Mouse (Mus musculus): Measurements from ENCODE around the gene Npr1. TPM values are rescaled to one million over a fixed set of nuclear protein-coding genes. Genes with fewer than 3 reads are reported as not detected.
A peak's percentile ranks its signal among the peaks of the same experiment; 100 is the strongest.

Gene Npr1
- 2.5 and 3.4 TPM in 2 replicates for polyA plus RNA-seq (2014; fragmentation: Nextera tagmentation; extraction: Ambion mirVana)

GRCm38 (mm10) chr3:90465686-90466310, at the start of gene Npr1:
Npr1 (minus strand) TSS chr3:90465866.
- no peaks in the 10 kb centered on the region for H3K36me3 ChIP-seq (ENCODE audit: control insufficient read depth, insufficient read depth, low read length)
- peaks cover 6% of the 10 kb centered on the region; the same call in 1 of the 2 replicates for H3K4me1 ChIP-seq (ENCODE audit: control insufficient read depth, insufficient read depth, low read length)
- H3K27ac ChIP-seq (ENCODE audit: low read depth, low read length), result no peak within 1 kb of the TSS
- DNase-seq (ENCODE audit: low spot score), result peak; percentile 21
- peaks cover 37% of the 10 kb centered on the region for H3K27me3 ChIP-seq (replicated peaks; ENCODE audit: control insufficient read depth, insufficient read depth, low read length)
- peak within 1 kb of the TSS; percentile 57 for H3K4me2 ChIP-seq (ENCODE audit: low read length)
- no peaks in the 10 kb centered on the region for H3K9me3 ChIP-seq (replicated peaks; ENCODE audit: control insufficient read depth, low read length)
- 0% methylated on average over 25 of the region's 49 CpGs for WGBS
- H3K4me3 ChIP-seq (ENCODE audit: low read depth, low read length), result peak within 1 kb of the TSS; percentile 52
- ATAC-seq, result peak; percentile 66
- H3K9ac ChIP-seq (ENCODE audit: low read length), result peak within 1 kb of the TSS; percentile 55

GRCm38 (mm10) chr3:90515242-90515641, 49.6 kb upstream of the Npr1 start:
- Histone ChIP-seq H3K4me3 (ENCODE audit: low read depth, low read length) (peak overlapping the region; percentile 23), H3K36me3 (ENCODE audit: control insufficient read depth, insufficient read depth, low read length) (no peaks in the 10 kb centered on the region), H3K27me3 (replicated peaks; ENCODE audit: control insufficient read depth, insufficient read depth, low read length) (peaks cover 9% of the 10 kb centered on the region; the same call in 1 of the 2 replicates), H3K27ac (ENCODE audit: low read depth, low read length) (no peak overlapping the region), H3K4me1 (ENCODE audit: control insufficient read depth, insufficient read depth, low read length) (peaks cover 4% of the 10 kb centered on the region; the same call in 1 of the 2 replicates), H3K9me3 (replicated peaks; ENCODE audit: control insufficient read depth, low read length) (no peaks in the 10 kb centered on the region), H3K9ac (ENCODE audit: low read length) (no peak overlapping the region), H3K4me2 (ENCODE audit: low read length) (peak overlapping the region; percentile 60)
- DNase-seq (ENCODE audit: low spot score) (no peak), ATAC-seq (no peak)
- WGBS, result 60% methylated on average over 1 of the region's 1 CpGs

- H3K27me3 ChIP-seq (replicated peaks; ENCODE audit: control insufficient read depth, insufficient read depth, low read length), result peaks cover 9% of the 10 kb centered on the region; the same call in 1 of the 2 replicates
- peaks cover 4% of the 10 kb centered on the region; the same call in 1 of the 2 replicates for H3K4me1 ChIP-seq (ENCODE audit: control insufficient read depth, insufficient read depth, low read length)
- H3K4me2 ChIP-seq (ENCODE audit: low read length), result peak overlapping the region; percentile 60
- H3K9ac ChIP-seq (ENCODE audit: low read length), result peak overlapping the region; percentile 49
- no peaks in the 10 kb centered on the region for H3K9me3 ChIP-seq (replicated peaks; ENCODE audit: control insufficient read depth, low read length)
- ATAC-seq (peak; percentile 47), DNase-seq (ENCODE audit: low spot score) (peak; percentile 50)
- no peaks in the 10 kb centered on the region for H3K36me3 ChIP-seq (ENCODE audit: control insufficient read depth, insufficient read depth, low read length)
- H3K27ac ChIP-seq (ENCODE audit: low read depth, low read length), result no peak overlapping the region
- peak overlapping the region; percentile 23 for H3K4me3 ChIP-seq (ENCODE audit: low read depth, low read length)
- WGBS, result 2% methylated on average over 10 of the region's 10 CpGs
Observed at GRCm38 (mm10) chr3:90514691-90515090, 49.0 kb upstream of the Npr1 start.

GRCm38 (mm10) chr3:90513796-90514590, 48.3 kb upstream of the Npr1 start, which contains the start of the genes S100a1 and S100a13:
S100a1 (minus strand) TSS chr3:90514392.
S100a13 (plus strand) TSS chr3:90514435.
- ATAC-seq, result peak; percentile 21; the same call in 1 of the 2 replicates
- 7% methylated on average over 25 of the region's 25 CpGs for WGBS

GRCm38 (mm10) chr3:90512948-90513642, 47.4 kb upstream of the Npr1 start:
- H3K27me3 ChIP-seq (replicated peaks; ENCODE audit: control insufficient read depth, insufficient read depth, low read length), result peaks cover 9% of the 10 kb centered on the region; the same call in 1 of the 2 replicates
- no peak overlapping the region for H3K27ac ChIP-seq (ENCODE audit: low read depth, low read length)
- H3K4me1 ChIP-seq (ENCODE audit: control insufficient read depth, insufficient read depth, low read length), result peaks cover 6% of the 10 kb centered on the region
- H3K4me3 ChIP-seq (ENCODE audit: low read depth, low read length), result no peak overlapping the region
- H3K4me2 ChIP-seq (ENCODE audit: low read length), result no peak overlapping the region
- DNase-seq (ENCODE audit: low spot score) (no peak), ATAC-seq (no peak)
- no peaks in the 10 kb centered on the region for H3K9me3 ChIP-seq (replicated peaks; ENCODE audit: control insufficient read depth, low read length)
- H3K36me3 ChIP-seq (ENCODE audit: control insufficient read depth, insufficient read depth, low read length), result no peaks in the 10 kb centered on the region
- H3K9ac ChIP-seq (ENCODE audit: low read length), result no peak overlapping the region
- WGBS, result 79% methylated on average over 9 of the region's 9 CpGs

More at GRCm38 (mm10) chr3:90513796-90514590, 48.3 kb upstream of the Npr1 start, which contains the start of the genes S100a1 and S100a13:
- Histone ChIP-seq H3K4me3 (ENCODE audit: low read depth, low read length) (peak within 1 kb of the TSS; percentile 23), H3K4me2 (ENCODE audit: low read length) (peak within 1 kb of the TSS; percentile 60), H3K27ac (ENCODE audit: low read depth, low read length) (no peak within 1 kb of the TSS), H3K27me3 (replicated peaks; ENCODE audit: control insufficient read depth, insufficient read depth, low read length) (peaks cover 9% of the 10 kb centered on the region; the same call in 1 of the 2 replicates), H3K4me1 (ENCODE audit: control insufficient read depth, insufficient read depth, low read length) (peaks cover 4% of the 10 kb centered on the region; the same call in 1 of the 2 replicates), H3K36me3 (ENCODE audit: control insufficient read depth, insufficient read depth, low read length) (no peaks in the 10 kb centered on the region), H3K9ac (ENCODE audit: low read length) (peak within 1 kb of the TSS; percentile 49), H3K9me3 (replicated peaks; ENCODE audit: control insufficient read depth, low read length) (no peaks in the 10 kb centered on the region)
- DNase-seq (ENCODE audit: low spot score), result peak; percentile 33

GRCm38 (mm10) chr3:90512276-90512675, 46.6 kb upstream of the Npr1 start:
- H3K27me3 ChIP-seq (replicated peaks; ENCODE audit: control insufficient read depth, insufficient read depth, low read length), result peaks cover 9% of the 10 kb centered on the region; the same call in 1 of the 2 replicates
- H3K4me2 ChIP-seq (ENCODE audit: low read length), result no peak overlapping the region
- H3K9me3 ChIP-seq (replicated peaks; ENCODE audit: control insufficient read depth, low read length), result no peaks in the 10 kb centered on the region
- DNase-seq (ENCODE audit: low spot score) (no peak), ATAC-seq (no peak)
- no peak overlapping the region for H3K9ac ChIP-seq (ENCODE audit: low read length)
- WGBS, result 91% methylated on average over 5 of the region's 5 CpGs
- H3K4me3 ChIP-seq (ENCODE audit: low read depth, low read length), result no peak overlapping the region
- no peak overlapping the region for H3K27ac ChIP-seq (ENCODE audit: low read depth, low read length)
- H3K4me1 ChIP-seq (ENCODE audit: control insufficient read depth, insufficient read depth, low read length), result peaks cover 14% of the 10 kb centered on the region
- peaks cover 5% of the 10 kb centered on the region for H3K36me3 ChIP-seq (ENCODE audit: control insufficient read depth, insufficient read depth, low read length)

- Histone ChIP-seq H3K4me1 (ENCODE audit: control insufficient read depth, insufficient read depth, low read length) (peaks cover 11% of the 10 kb centered on the region), H3K27ac (ENCODE audit: low read depth, low read length) (peak overlapping the region; percentile 48; the same call in 1 of the 2 replicates), H3K9ac (ENCODE audit: low read length) (peak overlapping the region; percentile 32; the same call in 1 of the 2 replicates), H3K27me3 (replicated peaks; ENCODE audit: control insufficient read depth, insufficient read depth, low read length) (peaks cover 9% of the 10 kb centered on the region; the same call in 1 of the 2 replicates), H3K4me2 (ENCODE audit: low read length) (peak overlapping the region; percentile 41), H3K9me3 (replicated peaks; ENCODE audit: control insufficient read depth, low read length) (no peaks in the 10 kb centered on the region), H3K36me3 (ENCODE audit: control insufficient read depth, insufficient read depth, low read length) (peaks cover 30% of the 10 kb centered on the region), H3K4me3 (ENCODE audit: low read depth, low read length) (peak overlapping the region; percentile 93)
- DNase-seq (ENCODE audit: low spot score), result no peak
- 12% methylated on average over 2 of the region's 2 CpGs for WGBS
- peak; percentile 32 for ATAC-seq
Observed at GRCm38 (mm10) chr3:90509747-90510123, 44.1 kb upstream of the Npr1 start.

GRCm38 (mm10) chr3:90508950-90509746, 43.5 kb upstream of the Npr1 start, which contains the start of gene Chtop:
Chtop (minus strand) TSS chr3:90509498.
- peaks cover 9% of the 10 kb centered on the region; the same call in 1 of the 2 replicates for H3K27me3 ChIP-seq (replicated peaks; ENCODE audit: control insufficient read depth, insufficient read depth, low read length)
- peak; percentile 95 for ATAC-seq
- H3K9me3 ChIP-seq (replicated peaks; ENCODE audit: control insufficient read depth, low read length), result no peaks in the 10 kb centered on the region
- H3K4me3 ChIP-seq (ENCODE audit: low read depth, low read length), result peak within 1 kb of the TSS; percentile 93
- peak within 1 kb of the TSS; percentile 99 for H3K9ac ChIP-seq (ENCODE audit: low read length)
- H3K4me1 ChIP-seq (ENCODE audit: control insufficient read depth, insufficient read depth, low read length), result peaks cover 11% of the 10 kb centered on the region
- peak within 1 kb of the TSS; percentile 92 for H3K27ac ChIP-seq (ENCODE audit: low read depth, low read length)
- under 1% methylated on average over 65 of the region's 66 CpGs for WGBS
- H3K4me2 ChIP-seq (ENCODE audit: low read length), result peak within 1 kb of the TSS; percentile 83
- DNase-seq (ENCODE audit: low spot score), result peak; percentile 100
- peaks cover 36% of the 10 kb centered on the region for H3K36me3 ChIP-seq (ENCODE audit: control insufficient read depth, insufficient read depth, low read length)

All from forebrain, embryonic 14.5 days (tissue).